Mouse (Mus musculus) 416B (cell line): ENCODE results near the gene Dnah14.

Experiments used
- DNase-seq: peaks from one replicate; pipeline ENCODE4 v3.0.0; 2011; ENCODE audit warnings: low read depth

Gene Dnah14

GRCm38 (mm10) chr1:181576322-181576721, at the start of gene Dnah14:
Dnah14 (plus strand) TSS chr1:181576559.
- no peak for DNase-seq

DNA sequence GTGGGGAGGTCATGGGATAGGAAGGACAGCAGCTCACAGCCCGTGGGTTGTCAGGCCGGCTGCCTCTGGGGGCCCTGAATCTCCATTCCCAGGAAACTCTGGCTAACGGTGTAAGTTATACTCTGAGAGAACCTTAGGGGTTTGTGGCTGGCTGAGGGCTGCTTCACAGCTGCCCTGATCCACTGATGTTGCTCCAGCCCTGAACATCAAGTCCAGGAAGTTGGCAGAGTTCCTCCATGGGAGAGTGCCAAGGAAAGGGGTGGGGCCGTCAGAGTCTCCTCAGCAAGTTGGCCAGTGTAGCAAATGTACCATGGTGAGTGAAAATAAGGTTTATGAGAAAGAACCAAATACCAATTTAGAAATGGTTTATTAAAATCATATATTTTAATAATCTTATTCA, 47.0 kb upstream of the Dnah14 start:
- no peak for DNase-seq

DNA sequence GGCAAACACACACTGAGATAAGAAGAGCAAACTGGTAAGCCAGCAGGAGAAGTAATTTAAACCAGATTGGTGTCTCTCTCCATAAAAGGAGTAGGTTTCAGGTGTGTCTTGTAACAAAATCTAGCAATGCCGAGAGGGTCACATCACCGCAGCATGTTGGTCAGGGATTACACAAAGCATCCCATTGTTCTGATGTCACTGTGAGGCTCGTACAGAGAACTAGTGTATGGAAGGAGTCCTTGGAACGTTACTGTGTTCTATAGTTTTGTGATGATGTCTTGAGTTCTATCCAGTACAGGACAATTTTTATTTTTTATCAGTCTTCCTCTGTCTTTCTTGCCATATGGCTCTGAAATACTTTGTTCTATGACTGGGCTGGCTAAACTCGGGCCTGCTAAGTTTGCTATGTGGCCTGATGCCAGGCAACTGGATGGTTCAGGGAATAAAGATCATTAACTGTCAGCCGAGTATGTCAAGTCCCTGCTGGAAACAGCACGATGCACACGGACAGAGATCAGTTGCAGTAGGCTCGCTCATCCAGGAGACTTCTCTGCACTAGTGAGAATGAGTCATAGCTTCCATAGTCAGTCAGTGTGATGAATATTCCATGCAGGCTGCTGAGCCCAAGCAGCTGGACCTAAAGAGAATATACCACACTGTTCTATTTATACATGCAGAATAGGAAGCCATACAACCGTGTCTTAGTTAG, 41.0 kb upstream of the Dnah14 start:
- DNase-seq: peak; percentile 17

DNA sequence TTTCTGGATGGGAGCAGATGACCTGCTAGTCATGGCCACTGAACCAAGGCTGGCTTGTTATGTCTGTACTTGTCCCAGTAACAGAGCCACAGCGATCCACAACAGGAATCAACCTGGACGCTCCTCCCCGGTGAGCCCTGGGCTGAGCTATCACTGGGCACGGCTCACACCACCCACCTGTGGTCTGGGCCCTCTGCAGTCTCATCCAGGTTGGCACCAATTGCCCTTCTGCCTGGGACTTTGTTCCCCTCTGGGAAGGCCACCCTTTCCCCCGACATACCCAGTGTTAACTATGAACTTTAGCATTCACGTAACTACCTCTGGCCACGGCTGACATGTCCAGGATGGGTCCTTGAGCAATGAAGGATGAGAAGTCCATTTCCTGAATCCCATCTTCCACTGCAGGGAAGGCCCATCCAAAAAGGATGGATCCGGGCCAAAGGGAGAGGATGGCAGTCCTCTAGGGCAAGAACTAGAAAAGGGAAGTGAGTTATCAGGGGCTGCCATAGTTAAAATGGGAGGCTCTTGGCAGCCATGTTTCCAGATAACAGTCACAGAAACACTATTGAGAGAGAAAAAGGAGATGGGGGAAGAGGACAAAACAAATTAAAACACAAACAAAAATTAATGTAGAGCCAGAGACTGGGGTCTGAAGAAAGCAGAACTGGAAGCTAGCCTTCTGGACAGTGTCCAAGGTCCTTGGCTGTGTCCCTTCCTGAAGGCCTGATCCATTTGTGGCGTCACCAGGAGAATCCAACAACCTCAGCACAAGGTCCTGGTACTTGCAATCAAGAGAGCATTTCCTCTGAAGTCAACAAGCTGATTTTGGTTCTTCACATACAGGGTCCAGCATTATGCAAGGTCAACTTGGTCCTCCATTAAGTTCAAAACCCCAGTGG, 38.5 kb upstream of the Dnah14 start:
- no peak for DNase-seq

- peak; percentile 44 for DNase-seq
Observed at GRCm38 (mm10) chr1:181539846-181540769, 36.3 kb upstream of the Dnah14 start.

DNA sequence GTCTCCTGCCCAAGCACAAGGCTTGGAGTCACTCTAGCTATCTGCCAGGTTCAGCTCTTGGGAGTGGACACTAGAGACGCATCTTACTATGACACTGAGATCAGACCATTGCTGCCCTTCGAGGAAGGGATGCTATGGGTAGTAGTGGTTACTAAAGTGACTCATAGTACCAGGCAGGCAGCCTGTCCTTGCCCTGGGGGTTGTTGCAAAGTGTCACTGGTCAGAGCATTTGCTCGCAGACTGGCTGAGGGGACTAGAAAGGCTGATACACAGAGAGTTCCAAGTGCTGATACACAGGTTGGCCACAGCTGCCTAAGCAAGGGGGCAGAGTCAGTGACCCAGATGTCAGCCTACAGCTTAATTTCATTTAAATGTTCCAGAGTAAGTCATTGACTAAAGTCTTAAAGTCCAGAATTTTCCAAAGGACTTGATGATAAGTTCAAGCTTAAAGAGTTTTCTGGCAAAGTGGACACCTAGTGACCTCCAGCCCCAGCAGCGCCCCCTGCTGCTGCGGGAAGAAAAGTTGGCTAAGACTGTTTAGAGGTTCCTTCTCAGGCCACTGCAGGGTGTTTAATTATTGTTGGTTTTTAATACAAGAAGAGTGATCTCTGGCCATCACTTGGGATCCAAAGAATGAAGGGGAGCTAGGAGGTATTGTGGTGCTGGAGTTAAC, 32.5 kb upstream of the Dnah14 start:
- DNase-seq: peak; percentile 59

DNA sequence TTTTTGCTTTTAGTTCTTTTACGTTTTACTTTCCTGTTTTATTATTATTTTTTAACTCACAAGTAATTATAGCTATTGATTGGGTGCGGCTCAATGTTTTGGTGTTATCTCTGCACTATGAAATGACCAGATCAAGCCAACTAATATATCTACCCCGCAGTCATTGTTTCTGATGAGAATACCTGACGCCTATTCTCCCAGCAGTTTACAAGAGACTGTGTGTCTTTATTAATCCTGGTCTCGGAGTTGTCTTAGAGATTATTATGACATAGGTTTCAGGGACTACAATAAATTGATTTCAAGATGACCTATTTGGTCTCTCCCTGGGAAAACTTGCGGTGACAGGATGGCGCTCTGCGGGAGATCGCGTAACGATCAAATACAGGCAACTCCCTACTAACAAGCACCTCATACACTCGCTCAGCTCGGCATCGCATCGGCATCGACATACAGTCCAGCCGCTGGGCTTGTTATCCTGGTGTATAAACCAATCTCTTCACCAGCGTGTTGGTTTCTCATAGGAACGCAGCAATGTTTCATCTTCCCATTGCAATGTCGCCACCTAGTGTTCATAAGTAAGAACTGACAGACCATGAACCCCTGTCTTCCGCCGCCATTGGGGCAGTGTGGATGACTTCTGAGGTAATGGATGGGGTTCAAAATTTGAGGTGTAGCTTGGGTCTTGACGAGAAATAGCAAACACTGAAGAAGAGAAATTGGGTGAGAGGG, 31.2 kb upstream of the Dnah14 start:
- DNase-seq: peak; percentile 77

DNA sequence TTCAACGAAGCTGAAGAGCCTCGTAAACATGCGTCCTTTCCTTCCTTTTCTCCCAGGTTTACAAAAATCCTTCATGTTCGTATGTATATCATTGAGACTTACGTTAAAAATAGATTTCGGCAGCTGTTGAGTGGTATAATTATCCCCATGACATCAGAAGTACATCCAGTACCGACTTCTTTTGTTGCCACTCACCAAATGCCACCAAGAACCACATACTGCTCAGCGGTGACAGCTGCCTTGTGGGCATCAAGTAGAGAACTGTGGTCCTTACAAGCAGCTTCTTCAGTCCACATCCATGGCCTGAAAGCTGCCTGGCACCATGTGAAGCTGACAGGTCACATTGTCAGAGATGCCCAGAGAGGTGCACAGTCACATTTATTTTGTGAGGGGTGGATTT, 26.4 kb upstream of the Dnah14 start:
- DNase-seq: no peak

GRCm38 (mm10) chr1:181550826-181551225, 25.5 kb upstream of the Dnah14 start:
- peak; percentile 54 for DNase-seq

DNA sequence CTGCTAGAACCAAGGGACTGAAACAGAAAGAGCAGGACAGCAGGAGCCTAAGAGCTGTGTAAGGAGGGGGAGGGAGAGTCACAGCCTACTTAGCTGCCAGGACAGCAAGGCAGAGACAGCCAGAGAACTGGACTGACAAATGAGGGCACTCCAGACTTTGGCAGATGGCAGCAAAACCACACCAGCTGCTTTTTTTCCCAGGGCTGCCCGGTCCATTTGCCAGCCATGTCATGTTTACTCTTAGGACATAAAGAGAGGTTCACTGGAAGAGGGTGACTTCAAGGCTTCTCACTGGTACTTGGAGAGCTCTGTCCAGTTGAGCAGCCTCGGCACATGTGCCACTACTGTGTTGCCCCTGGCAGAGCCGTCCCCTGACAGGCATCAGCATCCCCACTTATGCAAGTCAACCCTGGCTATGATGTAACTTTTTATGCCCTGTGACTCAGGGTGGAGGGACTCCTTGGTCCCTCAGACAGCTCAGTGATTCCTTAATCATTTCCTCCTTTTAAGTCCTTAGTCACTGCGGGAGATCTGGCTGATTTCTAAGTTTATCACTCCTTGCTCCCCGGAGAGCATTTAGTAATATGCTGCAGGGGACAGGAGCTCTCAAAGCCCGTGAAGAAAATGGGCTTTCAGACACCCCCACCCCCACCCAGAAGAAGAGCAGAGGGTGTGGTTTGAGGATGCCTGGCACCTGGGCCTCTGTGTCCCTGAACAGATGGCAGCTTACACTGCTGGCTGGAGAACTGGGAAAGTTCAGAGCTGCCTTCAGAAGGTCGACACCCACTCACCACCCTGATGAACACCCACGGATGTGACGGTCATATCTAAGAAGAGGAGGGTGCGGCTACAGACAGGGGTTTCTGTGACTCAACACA, 23.6 kb upstream of the Dnah14 start:
- peak; percentile 90 for DNase-seq

- DNase-seq: no peak
Observed at GRCm38 (mm10) chr1:181555475-181555874, 20.9 kb upstream of the Dnah14 start.

GRCm38 (mm10) chr1:181559655-181560054, 16.7 kb upstream of the Dnah14 start:
- no peak for DNase-seq

- no peak for DNase-seq
Observed at GRCm38 (mm10) chr1:181560325-181560724, 16.0 kb upstream of the Dnah14 start.

DNA sequence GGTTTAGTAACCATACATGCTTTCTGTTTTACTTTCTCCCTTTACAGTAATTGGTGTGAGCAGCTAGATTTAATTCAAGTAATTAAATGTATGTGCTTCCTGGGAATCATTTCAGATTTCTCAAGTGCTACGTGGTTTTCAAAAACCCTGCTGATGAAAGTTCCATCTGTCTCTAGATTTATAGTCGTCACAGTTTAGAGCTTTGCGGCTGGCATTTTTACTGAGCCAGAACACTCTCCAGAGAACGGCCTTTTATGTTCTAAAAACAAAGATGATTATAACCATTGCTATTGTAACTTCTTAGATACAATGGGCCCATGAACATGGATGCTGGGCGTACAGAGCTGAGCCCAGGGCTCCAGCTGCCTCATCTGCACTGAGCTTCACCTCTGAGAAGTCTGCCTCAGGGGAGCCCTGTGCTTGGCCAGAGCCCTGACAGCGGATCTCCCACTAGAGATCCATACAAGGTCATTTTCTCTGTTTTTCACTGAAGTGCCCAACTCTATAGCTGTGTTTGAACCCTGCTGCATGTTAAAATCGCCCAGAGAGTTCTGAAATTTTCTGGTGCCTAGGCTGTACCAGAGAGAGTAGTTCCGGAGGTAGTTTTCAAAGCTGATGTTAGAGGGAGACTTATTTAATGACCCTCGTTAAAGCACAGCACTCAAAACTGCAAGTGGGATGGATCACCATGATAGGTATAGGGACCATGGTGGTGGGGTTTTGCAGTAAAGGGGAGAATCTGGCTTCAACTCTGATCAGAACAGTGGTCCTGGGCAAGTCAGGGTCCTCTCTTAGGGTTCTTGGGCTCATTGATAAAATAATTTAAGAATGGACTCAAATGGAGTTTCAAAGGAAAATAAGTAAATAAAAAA, 15.2 kb upstream of the Dnah14 start:
- DNase-seq: no peak

DNA sequence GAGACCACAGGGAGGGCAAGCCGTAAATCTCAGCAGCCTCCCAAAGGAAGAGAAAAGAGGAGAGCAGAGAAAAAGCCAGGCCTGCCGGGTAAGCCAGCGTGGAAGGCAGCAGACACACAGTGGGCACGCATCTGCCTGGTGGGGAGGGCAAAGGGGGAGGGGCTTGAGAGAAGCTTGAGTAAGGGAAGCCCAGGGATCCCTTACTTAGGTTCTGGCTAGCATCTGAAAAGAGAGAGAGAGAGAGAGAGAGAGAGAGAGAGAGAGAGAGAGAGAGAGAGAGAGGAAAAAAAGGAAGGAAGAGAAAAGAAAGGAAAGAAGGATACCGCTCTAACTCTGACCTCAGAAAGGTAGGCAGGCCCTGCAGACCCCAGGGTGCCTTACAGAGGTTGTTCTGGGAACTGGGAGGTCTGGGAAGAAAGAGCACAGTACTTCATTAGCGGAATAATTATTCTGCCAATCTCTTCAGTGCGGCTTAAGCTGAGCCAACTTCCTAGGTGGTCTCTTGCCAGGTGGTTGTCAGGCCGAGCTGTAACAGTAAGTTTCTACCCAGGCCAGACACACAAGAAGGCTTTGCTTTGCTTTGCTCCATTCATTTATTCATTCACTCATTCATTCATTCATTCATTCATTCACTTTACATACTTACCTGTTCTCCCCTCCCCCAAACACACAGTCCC, 14.5 kb upstream of the Dnah14 start:
- DNase-seq: no peak

DNA sequence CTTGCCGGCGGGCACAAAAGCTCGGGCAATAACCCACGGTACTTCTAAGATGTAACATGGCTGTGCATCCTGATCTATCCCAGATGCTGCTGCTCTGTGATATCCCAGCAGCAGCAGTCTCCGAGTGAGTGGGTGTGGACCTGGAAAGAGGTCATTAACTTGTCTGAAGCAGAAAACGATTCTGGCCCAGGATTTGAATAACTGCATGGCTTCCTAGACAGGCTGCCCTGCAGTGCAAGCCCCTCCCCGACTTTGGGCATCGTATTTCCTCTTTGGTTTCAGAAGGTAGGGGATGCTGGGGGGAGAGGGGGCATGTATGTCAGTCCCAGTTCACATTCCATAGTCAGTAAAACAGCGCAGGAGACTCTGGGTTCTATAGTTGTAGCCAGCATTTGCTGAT, 6.9 kb upstream of the Dnah14 start:
- no peak for DNase-seq

GRCm38 (mm10) chr1:181583152-181583551, 6.8 kb downstream of the Dnah14 start:
- no peak for DNase-seq

GRCm38 (mm10) chr1:181589116-181589515, 12.8 kb downstream of the Dnah14 start:
- DNase-seq: no peak
